Mouse (Mus musculus) CH12F3 (cell line): Measurements from ENCODE around the gene Svopl.

ENCODE experiments used
- in situ Hi-C: fragments of 300-500 bp; cut with MboI; formaldehyde crosslinking; loops from 2 replicates; pipeline ENCODE4 v1.14.3; 2020; ENCODE audit warnings: low sequenced_read_pairs

Gene Svopl

GRCm38 (mm10) chr6:38046838-38047237 lies at the start of gene Svopl:
Gene Svopl, minus strand, starts transcription at chr6:38046996.
- in situ Hi-C loops: no loop called here

- in situ Hi-C loops: no loop called here
Measured at GRCm38 (mm10) chr6:38094701-38095100, 47.9 kb upstream of the Svopl start.

DNA sequence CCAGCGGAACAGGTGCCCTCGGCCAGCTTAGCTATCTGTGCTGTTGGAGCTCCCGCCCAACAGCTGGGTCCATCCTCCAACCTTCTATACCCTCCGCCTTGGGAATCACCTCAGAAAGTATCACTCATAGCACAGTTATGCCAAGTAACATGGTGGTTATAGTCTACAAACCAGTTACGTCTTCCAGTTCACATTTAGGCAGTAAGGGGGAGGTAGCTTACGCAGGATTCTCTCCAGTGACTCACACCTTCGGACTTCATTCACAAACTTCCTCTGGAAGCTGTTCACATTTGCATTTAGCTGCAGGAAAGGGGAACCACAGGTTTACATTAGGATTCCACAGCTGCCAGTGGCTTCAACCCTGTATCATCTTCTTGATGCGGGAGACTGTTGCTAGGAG lies 45.7 kb upstream of the Svopl start:
- in situ Hi-C loops: no loop called here

DNA sequence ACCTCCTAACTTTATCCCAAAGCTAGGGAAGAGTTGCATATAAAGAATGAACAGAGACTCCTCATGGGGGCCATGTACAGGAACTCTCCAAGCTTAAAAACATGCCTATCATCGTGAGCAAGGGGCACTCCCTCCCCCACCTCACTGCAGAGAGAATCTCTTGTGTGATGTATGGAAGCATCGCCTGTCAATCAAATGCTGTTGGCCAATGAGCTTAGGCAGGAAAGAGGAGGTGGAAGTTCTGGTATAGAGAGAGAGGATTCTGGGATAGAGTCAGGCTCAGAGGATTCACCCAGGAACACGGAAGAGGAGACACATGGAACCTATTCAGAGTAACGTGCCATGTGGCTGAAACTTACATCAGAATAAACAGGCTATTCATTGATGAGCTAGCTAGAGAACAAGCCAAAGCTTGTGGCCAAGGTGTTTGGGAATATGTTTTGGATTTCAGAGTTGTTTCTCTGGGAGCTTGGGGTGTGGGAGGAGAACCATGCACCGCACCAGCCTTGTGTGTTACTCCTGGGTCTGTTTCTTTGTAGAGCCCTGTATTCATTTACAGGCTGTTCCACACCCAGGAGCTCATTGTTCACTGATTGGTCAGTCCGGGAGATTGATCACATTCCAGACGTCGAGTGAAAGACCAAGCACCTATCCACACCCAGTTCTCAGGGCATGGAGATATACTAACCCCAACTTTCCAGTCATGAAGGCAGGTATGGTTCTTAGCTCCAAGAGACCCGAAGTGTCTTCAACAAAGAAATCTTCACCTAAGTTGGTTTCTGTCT lies 40.6 kb upstream of the Svopl start:
- in situ Hi-C loops: no loop called here

DNA sequence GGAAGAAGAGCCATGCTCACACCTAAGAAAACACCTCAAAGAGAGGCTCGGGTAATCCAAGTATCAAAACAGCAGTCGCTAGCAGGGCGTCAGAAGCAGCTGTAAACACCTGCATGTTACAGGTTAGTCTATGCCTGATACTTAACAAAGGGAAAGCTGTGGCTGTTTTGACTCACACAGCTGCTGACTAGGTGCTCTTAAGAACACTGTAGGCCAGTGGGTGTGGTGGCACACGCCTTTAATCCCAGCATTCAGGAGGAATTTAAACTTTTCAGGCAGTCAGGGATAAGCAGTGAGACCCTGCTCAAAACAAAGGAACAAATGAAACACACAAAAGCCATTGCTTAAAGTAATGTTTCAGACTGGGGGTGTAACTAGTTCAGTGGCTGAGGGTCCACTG lies 36.4 kb upstream of the Svopl start:
- in situ Hi-C loops: no loop called here

- in situ Hi-C loops: no loop called here
Measured at GRCm38 (mm10) chr6:38081727-38082341, 35.0 kb upstream of the Svopl start.

GRCm38 (mm10) chr6:38080364-38080763 lies 33.6 kb upstream of the Svopl start:
- in situ Hi-C loops: no loop called here

- in situ Hi-C loops: loop anchor here (25.0 kb wide), 1 partner anchor 486 kb away; no protein-coding TSS in a partner anchor
Measured at GRCm38 (mm10) chr6:38073592-38073991, 26.8 kb upstream of the Svopl start.

DNA sequence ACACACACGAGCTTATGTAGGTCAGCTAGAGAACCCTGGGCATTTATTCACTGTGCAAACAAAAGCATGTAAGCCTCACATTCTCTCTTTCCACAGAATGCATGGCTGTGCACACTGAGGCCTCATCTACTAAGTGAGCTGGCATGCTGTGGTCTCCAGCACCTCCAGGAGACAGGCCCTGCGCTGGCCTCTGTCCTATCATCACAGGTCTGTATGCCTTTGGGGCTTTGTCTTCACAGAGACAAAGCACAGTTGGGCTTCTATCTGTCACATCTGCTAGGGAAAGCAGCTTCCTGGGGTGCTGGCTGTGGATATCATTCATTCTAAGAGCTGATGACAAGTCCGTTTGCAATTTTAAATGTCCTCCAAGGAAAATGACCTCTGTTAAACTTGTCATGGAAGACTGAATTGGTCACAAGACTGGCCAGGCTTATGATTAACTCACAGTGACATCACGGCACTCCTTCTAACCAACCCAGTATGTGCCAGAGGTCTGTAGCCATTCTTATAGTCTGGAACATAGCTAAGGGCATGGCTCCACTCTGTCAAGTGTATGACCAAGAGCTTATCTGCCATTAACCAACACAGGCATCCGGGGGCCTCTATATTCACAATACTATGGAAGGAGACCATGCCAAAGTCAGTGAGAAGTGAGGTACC lies 25.5 kb upstream of the Svopl start:
- in situ Hi-C loops: loop anchor here (25.0 kb wide), 1 partner anchor 485 kb away; no protein-coding TSS in a partner anchor

DNA sequence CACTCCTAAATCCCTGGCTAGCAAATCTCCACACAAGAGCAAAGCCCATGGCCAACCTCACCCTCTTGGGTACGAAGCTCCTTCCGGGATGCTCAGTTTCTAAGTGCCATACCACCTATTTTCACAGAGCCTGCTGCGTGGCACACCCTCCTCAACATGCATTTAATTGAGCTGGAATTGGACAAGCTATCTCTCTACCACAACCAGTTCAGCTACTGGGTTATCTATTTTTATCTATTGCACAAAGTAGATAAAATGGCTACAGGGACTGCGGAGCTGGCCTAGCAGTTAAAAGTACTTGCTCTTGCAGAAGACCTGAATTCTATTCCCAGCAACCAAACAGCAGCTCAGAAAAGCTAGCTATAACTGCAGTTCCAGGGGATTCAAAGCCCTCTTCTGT lies 24.5 kb upstream of the Svopl start:
- in situ Hi-C loops: loop anchor here (25.0 kb wide), 1 partner anchor 484 kb away; no protein-coding TSS in a partner anchor

DNA sequence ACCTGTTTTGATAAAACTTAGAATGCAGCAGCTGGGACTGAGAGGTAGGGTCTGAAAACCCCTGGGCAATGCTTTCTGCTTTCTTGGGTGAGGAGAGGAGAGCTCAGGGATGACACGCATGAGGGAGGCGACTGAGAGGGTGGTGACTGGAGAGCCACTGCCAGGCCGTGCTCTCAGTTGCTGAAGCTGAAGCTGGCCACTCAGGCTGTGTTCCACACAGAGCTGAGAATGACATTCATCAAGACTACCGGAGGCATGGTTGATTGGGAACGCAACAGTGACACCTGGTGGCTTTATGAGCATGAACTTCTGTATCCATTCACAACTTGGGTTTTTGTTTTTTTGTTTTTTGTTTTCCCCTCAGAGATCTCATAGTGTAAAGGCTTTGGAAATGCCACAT lies 19.4 kb upstream of the Svopl start:
- in situ Hi-C loops: loop anchor here (25.0 kb wide), 1 partner anchor 479 kb away; no protein-coding TSS in a partner anchor

GRCm38 (mm10) chr6:38065501-38066122 lies 18.8 kb upstream of the Svopl start:
- in situ Hi-C loops: loop anchor here (25.0 kb wide), 1 partner anchor 478 kb away; no protein-coding TSS in a partner anchor

DNA sequence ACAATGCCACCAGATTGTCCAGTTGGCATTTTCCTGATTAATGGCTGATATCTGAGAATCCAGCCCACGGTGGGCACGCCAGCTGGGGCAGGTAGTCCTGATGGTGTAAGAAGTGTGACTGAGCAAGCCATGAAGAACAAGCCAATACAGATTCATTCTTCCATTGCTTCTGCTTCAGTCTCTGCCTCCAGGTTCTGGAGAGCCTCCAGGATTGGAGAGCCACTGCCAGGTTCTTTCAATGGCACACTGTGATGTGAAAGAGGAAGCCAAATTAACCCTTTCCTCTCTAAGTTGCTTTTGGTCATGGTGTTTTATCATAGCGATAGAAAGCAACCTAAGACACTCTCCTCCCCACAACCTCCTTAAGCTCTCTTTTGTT lies 18.3 kb upstream of the Svopl start:
- in situ Hi-C loops: loop anchor here (25.0 kb wide), 1 partner anchor 478 kb away; no protein-coding TSS in a partner anchor

- in situ Hi-C loops: loop anchor here (25.0 kb wide), 1 partner anchor 477 kb away; no protein-coding TSS in a partner anchor
Measured at GRCm38 (mm10) chr6:38064621-38065020, 17.8 kb upstream of the Svopl start.

- in situ Hi-C loops: loop anchor here (25.0 kb wide), 1 partner anchor 472 kb away; no protein-coding TSS in a partner anchor
Measured at GRCm38 (mm10) chr6:38058805-38059204, 12.0 kb upstream of the Svopl start.

GRCm38 (mm10) chr6:38055471-38056330 lies 8.9 kb upstream of the Svopl start:
- in situ Hi-C loops: loop anchor here (25.0 kb wide), 1 partner anchor 468 kb away; no protein-coding TSS in a partner anchor

GRCm38 (mm10) chr6:38049601-38050000 lies 2.8 kb upstream of the Svopl start:
- in situ Hi-C loops: no loop called here

DNA sequence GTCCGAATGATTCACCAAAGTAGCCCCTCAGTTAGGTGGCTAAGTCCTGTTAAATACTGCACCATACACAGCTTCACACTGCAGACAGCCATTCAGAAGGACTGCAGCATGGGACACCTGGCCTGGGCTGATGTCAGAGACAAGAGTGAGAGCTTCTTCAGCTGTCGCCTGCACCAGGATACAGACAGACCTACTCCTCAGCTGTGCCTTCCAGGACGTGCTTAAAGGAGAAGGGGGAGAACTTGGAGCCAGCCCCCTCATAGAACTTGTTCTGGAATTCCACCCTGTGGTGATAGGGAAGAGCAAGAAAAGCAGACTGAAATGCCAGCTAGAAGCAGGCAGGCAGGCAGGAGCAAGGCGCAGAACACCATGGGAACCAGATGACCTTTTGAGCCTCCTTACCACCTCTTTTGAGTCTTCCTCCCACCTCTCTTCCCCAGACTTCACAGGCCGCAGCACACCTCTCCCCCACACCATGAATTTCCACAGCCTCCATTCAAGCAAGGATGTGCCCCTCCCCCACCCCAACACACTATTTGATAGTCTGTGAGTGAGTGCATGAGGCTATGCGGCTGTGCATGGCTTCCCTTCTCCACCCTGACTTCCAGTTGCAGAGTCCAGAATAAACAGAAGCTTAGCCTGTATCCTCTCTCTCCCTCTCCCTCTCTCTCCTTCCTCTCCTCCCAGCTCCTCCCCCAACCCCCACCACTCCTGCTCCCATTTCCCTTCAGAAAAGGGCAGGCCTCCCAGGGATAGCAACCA lies 2.2 kb upstream of the Svopl start:
- in situ Hi-C loops: no loop called here

DNA sequence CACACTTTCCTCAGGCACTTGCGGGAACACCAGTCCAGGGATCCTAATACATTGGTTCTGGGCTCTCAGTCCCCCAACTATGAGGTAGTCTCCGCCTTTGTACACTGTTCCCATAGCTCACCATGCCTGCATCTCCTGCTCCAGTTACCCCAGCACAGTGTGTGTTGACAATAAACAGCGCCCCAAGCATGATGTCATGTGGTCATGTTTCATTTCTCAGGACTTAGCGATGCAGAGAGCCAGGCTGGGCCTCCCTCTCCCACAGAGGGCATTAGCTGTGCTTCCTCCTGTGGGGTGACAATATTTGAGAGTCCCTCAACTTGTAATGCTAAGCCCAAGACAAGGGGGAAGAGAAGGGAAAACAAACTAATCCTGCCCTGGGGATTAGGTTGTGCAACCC lies 1.2 kb upstream of the Svopl start:
- in situ Hi-C loops: no loop called here
